Mouse (Mus musculus): ENCODE data around the gene Hdac9. TPM values are rescaled to one million over a fixed set of nuclear protein-coding genes. Genes with fewer than 3 reads are reported as not detected.

The Hdac9 gene
- polyA plus RNA-seq, 1 experiment: 6.0 TPM

DNA sequence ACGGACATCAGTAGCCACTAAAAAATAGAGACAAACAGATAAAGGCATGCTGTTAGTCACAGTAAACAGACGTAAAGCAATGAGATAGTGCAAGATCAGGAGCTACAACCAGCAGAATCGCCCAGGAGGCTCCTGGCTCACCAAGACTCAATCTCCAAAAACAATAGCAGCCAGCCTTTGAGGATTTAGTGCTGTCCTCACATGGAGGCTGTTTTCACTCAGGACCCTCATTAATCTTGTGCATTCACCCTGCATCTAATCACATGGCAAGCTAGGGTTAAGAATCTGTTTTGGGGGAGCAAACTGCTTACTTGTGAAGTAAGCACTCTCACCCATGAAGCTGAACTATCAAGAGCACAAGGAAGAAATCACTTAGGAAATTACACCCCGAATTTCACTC lies 329.7 kb downstream of the Hdac9 start:
- H3K4me1 ChIP-seq (ENCODE audit: control insufficient read depth, insufficient read depth, low read length): no peaks in the 10 kb centered on the region
- no peak for TF ChIP-seq CTCF (IDR thresholded peaks at IDR 0.05; ENCODE audit: borderline replicate concordance, insufficient read depth, low read length)
- no peak for TF ChIP-seq POLR2A (IDR thresholded peaks at IDR 0.05; ENCODE audit: low read depth, low read length)
- H3K27ac ChIP-seq (ENCODE audit: insufficient read depth, low read length): no peak overlapping the region
- H3K4me3 ChIP-seq (ENCODE audit: insufficient read depth, low read length): no peak overlapping the region

DNA sequence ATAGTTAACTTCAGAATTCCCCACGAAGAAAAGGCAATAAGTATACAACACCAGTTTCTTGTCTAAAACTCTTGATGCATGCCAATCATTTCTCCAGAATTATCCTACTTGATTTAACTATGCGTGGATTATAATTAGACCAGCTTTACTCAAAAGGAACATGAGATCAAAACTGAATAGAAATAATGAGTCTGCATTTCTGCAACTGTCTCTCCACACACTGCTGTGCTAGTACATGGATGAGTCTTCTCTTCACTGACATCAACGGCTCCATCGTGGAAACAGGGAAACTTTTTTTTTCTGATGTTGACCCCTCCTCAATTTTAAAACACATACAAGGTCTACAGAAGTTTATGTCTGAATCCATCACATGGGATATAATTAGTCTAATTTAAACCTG lies 334.4 kb downstream of the Hdac9 start:
- H3K4me1 ChIP-seq (ENCODE audit: control insufficient read depth, insufficient read depth, low read length): no peaks in the 10 kb centered on the region
- no peak overlapping the region for H3K4me3 ChIP-seq (ENCODE audit: insufficient read depth, low read length)
- no peak for TF ChIP-seq POLR2A (IDR thresholded peaks at IDR 0.05; ENCODE audit: low read depth, low read length)
- no peak for TF ChIP-seq CTCF (IDR thresholded peaks at IDR 0.05; ENCODE audit: borderline replicate concordance, insufficient read depth, low read length)
- H3K27ac ChIP-seq (ENCODE audit: insufficient read depth, low read length): no peak overlapping the region

GRCm38 (mm10) chr12:34579220-34579619 lies 337.7 kb downstream of the Hdac9 start:
- Histone ChIP-seq H3K27ac (ENCODE audit: insufficient read depth, low read length) (no peak overlapping the region), H3K4me1 (ENCODE audit: control insufficient read depth, insufficient read depth, low read length) (no peaks in the 10 kb centered on the region), H3K4me3 (ENCODE audit: insufficient read depth, low read length) (no peak overlapping the region)
- TF ChIP-seq POLR2A (IDR thresholded peaks at IDR 0.05; ENCODE audit: low read depth, low read length) (no peak), CTCF (IDR thresholded peaks at IDR 0.05; ENCODE audit: borderline replicate concordance, insufficient read depth, low read length) (no peak)

- Histone ChIP-seq H3K4me1 (ENCODE audit: control insufficient read depth, insufficient read depth, low read length) (no peaks in the 10 kb centered on the region), H3K27ac (ENCODE audit: insufficient read depth, low read length) (no peak overlapping the region), H3K4me3 (ENCODE audit: insufficient read depth, low read length) (no peak overlapping the region)
- TF ChIP-seq CTCF (IDR thresholded peaks at IDR 0.05; ENCODE audit: borderline replicate concordance, insufficient read depth, low read length) (no peak), POLR2A (IDR thresholded peaks at IDR 0.05; ENCODE audit: low read depth, low read length) (no peak)
These were observed 345.8 kb downstream of the Hdac9 start for GRCm38 (mm10) chr12:34571069-34571468.

GRCm38 (mm10) chr12:34569472-34569871 lies 347.4 kb downstream of the Hdac9 start:
- H3K27ac ChIP-seq (ENCODE audit: insufficient read depth, low read length): no peak overlapping the region
- TF ChIP-seq CTCF (IDR thresholded peaks at IDR 0.05; ENCODE audit: borderline replicate concordance, insufficient read depth, low read length) (no peak), POLR2A (IDR thresholded peaks at IDR 0.05; ENCODE audit: low read depth, low read length) (no peak)
- H3K4me1 ChIP-seq (ENCODE audit: control insufficient read depth, insufficient read depth, low read length): no peaks in the 10 kb centered on the region
- H3K4me3 ChIP-seq (ENCODE audit: insufficient read depth, low read length): no peak overlapping the region

DNA sequence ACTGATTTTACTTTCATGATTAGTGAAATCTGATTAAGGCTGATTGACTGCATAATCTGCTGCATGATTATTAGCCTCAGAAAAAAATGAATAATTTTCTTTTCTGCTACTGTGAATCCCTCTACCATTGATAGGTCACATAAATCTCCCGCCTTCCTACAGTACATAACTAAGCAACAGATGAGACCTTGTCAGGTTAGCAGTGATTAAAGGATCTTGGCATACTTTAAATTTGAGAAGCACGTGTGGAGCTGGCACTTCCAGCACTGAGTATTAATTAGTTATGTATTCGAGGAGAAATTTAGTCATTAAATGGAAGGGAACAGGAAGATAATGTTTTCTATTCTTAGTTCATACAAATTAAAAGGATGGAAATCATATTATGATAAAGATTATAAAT lies 347.8 kb downstream of the Hdac9 start:
- H3K4me1 ChIP-seq (ENCODE audit: control insufficient read depth, insufficient read depth, low read length): no peaks in the 10 kb centered on the region
- no peak overlapping the region for H3K4me3 ChIP-seq (ENCODE audit: insufficient read depth, low read length)
- no peak overlapping the region for H3K27ac ChIP-seq (ENCODE audit: insufficient read depth, low read length)
- no peak for TF ChIP-seq POLR2A (IDR thresholded peaks at IDR 0.05; ENCODE audit: low read depth, low read length)
- no peak for TF ChIP-seq CTCF (IDR thresholded peaks at IDR 0.05; ENCODE audit: borderline replicate concordance, insufficient read depth, low read length)

DNA sequence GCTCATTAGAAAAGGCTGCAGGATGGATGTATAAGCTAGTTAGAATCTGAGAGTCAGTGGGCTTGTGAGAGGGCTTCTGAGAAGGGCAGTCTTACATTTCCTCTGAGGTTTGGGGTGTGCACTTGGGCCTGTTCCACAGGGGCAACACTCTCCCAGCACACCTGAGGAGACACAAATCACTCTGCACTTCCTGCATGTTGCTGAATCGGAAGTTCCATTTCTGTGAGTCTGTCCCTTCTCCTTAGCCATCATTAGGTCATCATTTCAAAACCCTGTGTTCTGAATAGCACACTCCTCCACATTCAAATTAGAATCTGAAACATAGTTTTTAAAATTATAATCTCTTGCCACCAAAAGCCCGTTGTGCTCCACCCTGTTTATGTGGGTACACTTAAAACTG lies 354.6 kb downstream of the Hdac9 start:
- H3K4me3 ChIP-seq (ENCODE audit: insufficient read depth, low read length): no peak overlapping the region
- no peak for TF ChIP-seq CTCF (IDR thresholded peaks at IDR 0.05; ENCODE audit: borderline replicate concordance, insufficient read depth, low read length)
- H3K27ac ChIP-seq (ENCODE audit: insufficient read depth, low read length): no peak overlapping the region

DNA sequence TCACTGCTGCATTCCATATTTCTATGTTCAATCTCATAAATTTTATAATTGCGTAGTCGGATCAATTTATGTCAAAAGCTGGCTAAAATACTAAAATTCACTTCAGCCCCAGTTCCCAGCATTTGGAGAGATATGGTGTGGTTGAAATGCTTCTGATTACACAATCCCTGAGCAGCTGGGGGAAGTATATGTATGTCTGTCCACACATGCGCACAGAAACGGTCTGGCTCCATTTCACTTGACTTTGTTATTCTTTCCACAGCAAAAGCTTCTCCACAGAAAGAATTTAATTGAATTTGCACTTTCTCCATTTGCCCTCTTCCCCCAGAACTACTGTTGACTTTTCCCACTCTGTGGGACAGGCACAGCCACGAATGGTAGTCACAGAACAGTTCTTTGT lies 357.9 kb downstream of the Hdac9 start:
- Histone ChIP-seq H3K4me1 (ENCODE audit: control insufficient read depth, insufficient read depth, low read length) (no peaks in the 10 kb centered on the region), H3K4me3 (ENCODE audit: insufficient read depth, low read length) (no peak overlapping the region)
- TF ChIP-seq CTCF (IDR thresholded peaks at IDR 0.05; ENCODE audit: borderline replicate concordance, insufficient read depth, low read length) (no peak), POLR2A (IDR thresholded peaks at IDR 0.05; ENCODE audit: low read depth, low read length) (no peak)

More for the DNA sequence above, 354.6 kb downstream of the Hdac9 start:
- H3K4me1 ChIP-seq (ENCODE audit: control insufficient read depth, insufficient read depth, low read length): no peaks in the 10 kb centered on the region

GRCm38 (mm10) chr12:34554803-34555202 lies 362.1 kb downstream of the Hdac9 start:
- no peak overlapping the region for H3K4me3 ChIP-seq (ENCODE audit: insufficient read depth, low read length)
- H3K27ac ChIP-seq (ENCODE audit: insufficient read depth, low read length): no peak overlapping the region
- no peak for TF ChIP-seq POLR2A (IDR thresholded peaks at IDR 0.05; ENCODE audit: low read depth, low read length)
- H3K4me1 ChIP-seq (ENCODE audit: control insufficient read depth, insufficient read depth, low read length): no peaks in the 10 kb centered on the region

More for the DNA sequence above, 357.9 kb downstream of the Hdac9 start:
- no peak overlapping the region for H3K27ac ChIP-seq (ENCODE audit: insufficient read depth, low read length)

GRCm38 (mm10) chr12:34550268-34550667 lies 366.6 kb downstream of the Hdac9 start:
- H3K4me3 ChIP-seq (ENCODE audit: insufficient read depth, low read length): no peak overlapping the region
- TF ChIP-seq POLR2A (IDR thresholded peaks at IDR 0.05; ENCODE audit: low read depth, low read length): no peak
- no peak for TF ChIP-seq CTCF (IDR thresholded peaks at IDR 0.05; ENCODE audit: borderline replicate concordance, insufficient read depth, low read length)
- H3K27ac ChIP-seq (ENCODE audit: insufficient read depth, low read length): no peak overlapping the region
- H3K4me1 ChIP-seq (ENCODE audit: control insufficient read depth, insufficient read depth, low read length): no peaks in the 10 kb centered on the region

DNA sequence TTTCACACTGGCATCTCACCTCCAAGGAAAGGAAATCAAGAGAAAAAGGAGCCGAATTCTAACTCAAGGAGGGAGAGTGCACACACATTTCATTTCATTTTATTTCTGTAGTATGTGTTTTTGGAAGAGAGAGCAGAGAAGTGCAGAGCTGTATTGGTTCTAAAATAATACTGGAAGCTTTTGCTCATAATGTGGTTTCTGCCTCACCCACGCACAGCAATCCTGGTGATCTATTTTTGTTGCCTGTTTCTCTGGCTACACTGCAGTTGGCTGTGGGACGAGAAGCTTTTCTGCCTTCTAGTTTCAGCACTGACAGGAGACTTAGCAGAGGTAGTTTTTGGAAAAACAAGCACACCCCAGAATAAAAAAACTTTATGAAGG lies 387.7 kb downstream of the Hdac9 start:
- Histone ChIP-seq H3K4me1 (ENCODE audit: control insufficient read depth, insufficient read depth, low read length) (peaks cover 4% of the 10 kb centered on the region; the same call in 1 of the 2 replicates), H3K27ac (ENCODE audit: insufficient read depth, low read length) (peak overlapping the region; percentile 85), H3K4me3 (ENCODE audit: insufficient read depth, low read length) (no peak overlapping the region)
- TF ChIP-seq CTCF (IDR thresholded peaks at IDR 0.05; ENCODE audit: borderline replicate concordance, insufficient read depth, low read length) (no peak), POLR2A (IDR thresholded peaks at IDR 0.05; ENCODE audit: low read depth, low read length) (no peak)
